Comparison of ENCODE assay signal across 8 mouse cellular contexts in genomic region chr6:100833811-100834481, GRCm38 (mm10). TPM values are rescaled to one million over a fixed set of nuclear protein-coding genes. Genes with fewer than 3 reads are reported as not detected.
A peak's percentile ranks its signal among the peaks of the same experiment; 100 is the strongest.
DNase-seq lines count a peak whose midpoint lies in the region; ATAC-seq lines count a peak whose summit lies in the region.

No protein-coding gene starts in this region.

- H3K4me1 ChIP-seq in hindbrain, embryonic 14.5 days (replicated peaks; ENCODE audit: control insufficient read depth, insufficient read depth, low read length): peaks cover 37% of the 10 kb centered on the region

- no peaks in the 10 kb centered on the region for H3K27me3 ChIP-seq in hindbrain, embryonic 14.5 days (ENCODE audit: control insufficient read depth, insufficient read depth, low read length)

- no peaks in the 10 kb centered on the region for H3K9me3 ChIP-seq in hindbrain, embryonic 14.5 days (ENCODE audit: control insufficient read depth, low read length)

- peak; percentile 60 for DNase-seq in T-cell, adult 2 months (ENCODE audit: low spot score)
- peak; percentile 67 to 70 for DNase-seq in cerebellum, postnatal 25 days
- peak; percentile 44 to 53 for DNase-seq in frontal cortex, postnatal 25 days (ENCODE audit: low spot score in 2 of 2)
- peak; percentile 38 for DNase-seq in hindbrain, embryonic 14.5 days (ENCODE audit: low spot score)
- DNase-seq in left cerebral cortex, adult 11 months (ENCODE audit: low spot score): peak; percentile 47
- peak; percentile 56 for DNase-seq in lung, postnatal 36 days
- DNase-seq in retina, postnatal 7 days (ENCODE audit: low read depth, low spot score): peak; percentile 44
- DNase-seq in urinary bladder, adult 2 months (ENCODE audit: low spot score): peak; percentile 63

- peak overlapping the region; percentile 91 for H3K27ac ChIP-seq in hindbrain, embryonic 14.5 days

- peaks cover 37% of the 10 kb centered on the region for H3K36me3 ChIP-seq in hindbrain, embryonic 14.5 days (replicated peaks; ENCODE audit: control insufficient read depth, insufficient read depth)

- H3K4me2 ChIP-seq in hindbrain, embryonic 14.5 days (replicated peaks): peak overlapping the region; percentile 63

- ATAC-seq in hindbrain, embryonic 14.5 days (ENCODE audit: low FRiP score): peak; percentile 91

- H3K4me3 ChIP-seq in hindbrain, embryonic 14.5 days (replicated peaks; ENCODE audit: low read length): peak overlapping the region; percentile 87

- WGBS in hindbrain, embryonic 14.5 days: under 1% methylated on average over 57 of the region's 72 CpGs

- peak overlapping the region; percentile 82 for H3K9ac ChIP-seq in hindbrain, embryonic 14.5 days

RNA-seq across cellular contexts. Expression of gene Ppp4r2, which starts 0.5 kb away (rescaled TPM):
- polyA plus RNA-seq in hindbrain, embryonic 14.5 days (2014; fragmentation: Nextera tagmentation; extraction: Ambion mirVana): 26.6 and 27.0 TPM in 2 replicates
- polyA plus RNA-seq in urinary bladder, adult 2 months (2012; rRNA removed): 36.9 and 37.3 TPM in 2 replicates

Comparison
In these comparisons a context has a peak if more than half of its experiments do, and no peak if none do; other contexts are left out.
1. Peak in every context shown above with its lines: DNase-seq, ATAC-seq, H3K4me3 ChIP-seq and H3K27ac ChIP-seq.